Mouse (Mus musculus) kidney, postnatal 0 days (tissue): Measurements from ENCODE around the gene Alg9. TPM values are rescaled to one million over a fixed set of nuclear protein-coding genes. Genes with fewer than 3 reads are reported as not detected.

Experiments used
- ATAC-seq: fragments of 200-750 bp; cut with Nextera tagmentation; replicated peaks from 2 replicates; pipeline ENCODE4 v1.8.0; 2017; ENCODE audit warnings: low read depth, moderate number of reproducible peaks, moderate TSS enrichment, moderate library complexity; ENCODE audit not compliant: low FRiP score
- DNase-seq: peaks from one replicate; pipeline ENCODE4 v3.0.0-alpha.2; 2016; ENCODE audit warnings: low spot score
- H3K27ac ChIP-seq: fragments of 300-500 bp; sonication (generic); 2 replicates; pipeline ENCODE4 v1.5.1; 2014; ENCODE audit warnings: mild to moderate bottlenecking
- H3K27me3 ChIP-seq: fragments of 300-500 bp; sonication (generic); 2 replicates; pipeline ENCODE4 v1.6.1; 2014; ENCODE audit warnings: low read length, mixed read lengths; ENCODE audit not compliant: insufficient read depth
- H3K36me3 ChIP-seq: fragments of 300-500 bp; sonication (generic); 2 replicates; pipeline ENCODE4 v1.6.1; 2014; ENCODE audit warnings: low read length, mixed read lengths; ENCODE audit not compliant: insufficient read depth
- H3K4me1 ChIP-seq: fragments of 300-500 bp; sonication (generic); replicated peaks from 2 replicates; pipeline ENCODE4 v1.6.1; 2014; ENCODE audit warnings: antibody characterized with exemption, low read length, mixed read lengths; ENCODE audit not compliant: insufficient read depth
- H3K4me2 ChIP-seq: fragments of 300-500 bp; sonication (generic); 2 replicates; pipeline ENCODE4 v1.6.1; 2014; ENCODE audit warnings: mild to moderate bottlenecking, low read length, moderate library complexity, mixed read lengths
- H3K4me3 ChIP-seq: fragments of 300-500 bp; sonication (generic); replicated peaks from 2 replicates; pipeline ENCODE4 v1.5.1; 2014; ENCODE audit warnings: low read depth, low read length
- H3K9ac ChIP-seq: fragments of 300-500 bp; sonication (generic); 2 replicates; pipeline ENCODE4 v1.6.1; 2014; ENCODE audit warnings: low read depth, low read length
- H3K9me3 ChIP-seq: fragments of 300-500 bp; sonication (generic); replicated peaks from 2 replicates; pipeline ENCODE4 v1.6.1; 2016; ENCODE audit warnings: low read length, inconsistent platforms, mixed read lengths
- CTCF ChIP-seq: IDR thresholded peaks from 2 replicates; pipeline ENCODE4 v1.5.1; 2016; ENCODE audit warnings: antibody characterized with exemption, low read depth, mild to moderate bottlenecking, moderate library complexity
- WGBS: fragments of 180-500 bp; shearing (Covaris S2); extraction: QIAGEN DNeasy Blood & Tissue Kit; methylation state at CpG from one replicate; pipeline ENCODE4 v1.1.7; 2014; 5-methylcytosine and 5-hydroxymethylcytosine counted together
- polyA plus RNA-seq: library from polyadenylated mRNA; unstranded; fragments of >200 nt; fragmentation: Nextera tagmentation; extraction: Ambion mirVana; gene quantifications from 2 replicates; pipeline ENCODE4 v1.2.1, GENCODE M21; 2015

Alg9 gene
- polyA plus RNA-seq, 1 experiment from 2014 or later, result 24.8 TPM

DNA sequence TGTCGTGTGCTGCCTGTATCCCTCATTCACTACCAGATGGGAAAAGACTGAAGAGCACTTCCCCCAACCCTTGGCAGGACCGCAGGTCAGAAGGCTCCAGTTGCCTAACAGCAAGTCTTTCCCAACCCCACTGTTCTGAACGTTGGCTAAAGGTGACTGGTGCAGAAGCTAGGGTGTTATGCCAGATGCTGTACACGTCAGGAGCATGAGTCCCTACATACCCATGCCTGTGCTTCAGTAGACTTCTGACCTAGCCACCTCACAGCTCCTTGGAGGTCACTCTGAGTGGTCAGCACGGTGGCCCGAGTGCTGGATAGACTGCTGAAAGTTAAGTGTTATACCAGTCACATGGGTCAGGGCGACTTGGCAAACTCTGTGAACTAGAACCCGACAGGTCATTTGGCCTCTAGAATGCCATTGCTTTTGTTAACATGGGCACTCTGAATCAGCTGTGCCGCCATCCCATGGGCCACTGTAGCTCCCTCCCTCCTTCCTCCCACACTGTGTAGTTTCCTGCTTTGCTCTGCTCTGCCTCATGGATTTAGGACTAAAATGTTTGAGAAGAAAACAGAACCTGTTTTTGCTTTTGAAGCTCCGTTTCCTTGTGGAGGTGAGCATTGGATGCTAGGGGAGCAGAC, 60.4 kb downstream of the Alg9 start:
- Histone ChIP-seq H3K4me2 (no peak overlapping the region), H3K27ac (no peak overlapping the region)

GRCm38 (mm10) chr9:50836097-50836496, 61.3 kb downstream of the Alg9 start:
- H3K4me2 ChIP-seq, result no peak overlapping the region
- H3K4me3 ChIP-seq, result no peak overlapping the region
- H3K36me3 ChIP-seq, result peaks cover 3% of the 10 kb centered on the region; the same call in 1 of the 2 replicates
- H3K27me3 ChIP-seq, result no peaks in the 10 kb centered on the region
- ATAC-seq, result no peak
- 88% methylated on average over 4 of the region's 4 CpGs for WGBS
- no peak for DNase-seq
- TF ChIP-seq CTCF, result no peak
- no peaks in the 10 kb centered on the region for H3K9me3 ChIP-seq
- H3K27ac ChIP-seq, result no peak overlapping the region
- H3K4me1 ChIP-seq, result no peaks in the 10 kb centered on the region
- H3K9ac ChIP-seq, result no peak overlapping the region

More for the DNA sequence above, 60.4 kb downstream of the Alg9 start:
- peaks cover 3% of the 10 kb centered on the region; the same call in 1 of the 2 replicates for H3K36me3 ChIP-seq
- TF ChIP-seq CTCF, result no peak
- WGBS, result 80% methylated on average over 10 of the region's 10 CpGs
- H3K4me1 ChIP-seq, result no peaks in the 10 kb centered on the region
- no peaks in the 10 kb centered on the region for H3K27me3 ChIP-seq
- no peak overlapping the region for H3K9ac ChIP-seq
- no peaks in the 10 kb centered on the region for H3K9me3 ChIP-seq
- H3K4me3 ChIP-seq, result no peak overlapping the region
- DNase-seq (no peak), ATAC-seq (no peak)

DNA sequence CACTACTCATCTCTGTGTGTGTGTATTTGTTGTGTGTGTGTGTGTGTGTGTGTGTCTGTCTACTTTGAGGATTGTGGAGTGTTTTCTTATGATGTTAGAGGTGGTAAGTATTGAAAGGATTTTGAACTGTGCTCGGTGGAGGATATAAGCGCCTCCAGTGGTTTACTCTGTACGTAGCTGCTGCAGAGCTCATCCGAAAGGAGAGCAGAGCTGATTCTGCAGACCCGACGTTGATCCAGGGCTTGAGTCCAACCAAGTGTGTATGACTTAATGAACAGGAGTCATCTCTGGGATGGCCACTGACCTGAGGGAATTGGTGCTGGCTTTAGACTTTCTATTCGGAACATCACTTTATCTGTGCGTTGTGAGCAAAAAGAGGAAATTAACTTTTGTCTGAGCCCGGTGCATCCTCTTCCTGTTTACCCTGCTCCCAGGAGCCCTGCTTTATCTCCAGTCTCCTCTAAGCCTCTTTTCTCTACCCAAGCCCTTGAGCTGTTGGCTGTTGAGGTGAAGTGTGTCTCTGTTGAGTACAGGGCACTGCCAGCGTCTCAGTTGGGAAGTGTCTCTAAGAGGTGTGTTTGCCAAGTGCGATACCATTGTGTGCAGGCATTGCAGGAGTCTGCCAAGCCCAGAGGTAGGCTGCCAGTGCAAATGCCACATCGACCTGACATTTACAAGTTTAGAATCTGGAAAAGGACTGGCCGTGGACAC, 66.4 kb downstream of the Alg9 start:
- no peak overlapping the region for H3K4me2 ChIP-seq
- no peak for ATAC-seq

DNA sequence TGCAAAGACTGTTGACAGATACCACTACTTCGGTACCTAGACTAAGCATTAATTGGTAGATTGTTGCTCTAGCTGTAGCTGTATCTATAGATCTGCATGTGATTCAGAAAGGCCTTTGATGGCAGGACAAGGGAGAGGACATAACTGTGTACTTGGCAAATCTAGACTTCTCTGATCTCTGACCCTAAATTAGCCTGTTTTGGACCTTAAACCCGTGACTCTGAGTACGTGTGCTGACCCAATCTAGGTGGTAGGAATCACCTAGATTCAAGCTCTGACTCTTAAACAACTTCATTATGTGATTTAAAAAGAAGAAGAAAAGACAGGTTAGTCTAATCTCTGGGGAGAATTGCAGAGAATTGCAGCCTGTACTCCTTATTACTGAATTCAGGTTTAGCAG, 70.3 kb downstream of the Alg9 start, which contains the start of gene Ppp2r1b:
Gene Ppp2r1b (plus strand): TSS at position 221 of the 400 bp plus-strand sequence.
- Histone ChIP-seq H3K36me3 (0 out of 2 replicates have a peak, but pooled peaks cover 7% of the 10 kb centered on the region), H3K9me3 (no peaks in the 10 kb centered on the region), H3K27me3 (no peaks in the 10 kb centered on the region), H3K4me3 (no peak within 1 kb of the TSS), H3K4me2 (no peak within 1 kb of the TSS), H3K27ac (peak within 1 kb of the TSS; percentile 54; the same call in 1 of the 2 replicates), H3K9ac (no peak within 1 kb of the TSS), H3K4me1 (peaks cover 17% of the 10 kb centered on the region; the same call in 1 of the 2 replicates)
- ATAC-seq (no peak), DNase-seq (no peak)
- 76% methylated on average over 3 of the region's 3 CpGs for WGBS
- TF ChIP-seq CTCF, result no peak

More for the DNA sequence above, 66.4 kb downstream of the Alg9 start:
- 77% methylated on average over 13 of the region's 13 CpGs for WGBS
- no peaks in the 10 kb centered on the region for H3K27me3 ChIP-seq
- DNase-seq, result no peak
- 0 out of 2 replicates have a peak, but pooled peaks cover 7% of the 10 kb centered on the region for H3K36me3 ChIP-seq
- H3K4me1 ChIP-seq, result peaks cover 16% of the 10 kb centered on the region; the same call in 1 of the 2 replicates
- H3K4me3 ChIP-seq, result no peak overlapping the region
- H3K27ac ChIP-seq, result no peak overlapping the region
- TF ChIP-seq CTCF, result no peak
- H3K9me3 ChIP-seq, result no peaks in the 10 kb centered on the region
- no peak overlapping the region for H3K9ac ChIP-seq

DNA sequence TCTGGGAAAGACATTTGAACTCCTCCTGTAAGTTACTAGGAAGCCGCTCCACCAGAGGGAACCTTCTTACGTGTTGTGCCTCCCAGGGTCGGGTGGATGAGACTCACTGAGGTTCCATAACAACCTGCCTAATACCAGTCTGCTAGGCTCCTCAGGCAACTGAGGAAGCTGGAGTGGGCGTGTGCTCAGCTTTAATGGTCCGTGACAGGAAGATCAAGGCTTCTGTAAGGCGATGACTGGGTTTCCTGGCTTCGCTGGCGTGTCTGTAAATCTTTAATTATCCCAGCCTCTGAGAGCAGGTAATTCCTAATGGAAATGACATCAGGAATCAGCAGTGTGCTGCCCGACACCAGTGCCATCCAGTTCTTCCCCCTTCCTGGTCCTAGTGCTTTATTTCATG, 70.7 kb downstream of the Alg9 start:
- no peak overlapping the region for H3K4me3 ChIP-seq
- no peak overlapping the region for H3K4me2 ChIP-seq
- peak; percentile 10; the same call in 1 of the 2 replicates for TF ChIP-seq CTCF
- no peaks in the 10 kb centered on the region for H3K9me3 ChIP-seq
- no peaks in the 10 kb centered on the region for H3K27me3 ChIP-seq
- DNase-seq, result peak; percentile 78
- H3K27ac ChIP-seq, result 0 out of 2 replicates have a peak overlapping the region, but pooled peaks have one; percentile 54
- WGBS, result 21% methylated on average over 9 of the region's 9 CpGs
- no peak overlapping the region for H3K9ac ChIP-seq
- H3K36me3 ChIP-seq, result 0 out of 2 replicates have a peak, but pooled peaks cover 7% of the 10 kb centered on the region
- peaks cover 17% of the 10 kb centered on the region for H3K4me1 ChIP-seq
- peak; percentile 89 for ATAC-seq

GRCm38 (mm10) chr9:50847133-50847532, 72.3 kb downstream of the Alg9 start:
- no peak for TF ChIP-seq CTCF
- H3K27me3 ChIP-seq, result no peaks in the 10 kb centered on the region
- H3K27ac ChIP-seq, result peak overlapping the region; percentile 25; the same call in 1 of the 2 replicates
- H3K9me3 ChIP-seq, result no peaks in the 10 kb centered on the region
- H3K4me1 ChIP-seq, result peaks cover 17% of the 10 kb centered on the region
- no peak overlapping the region for H3K4me2 ChIP-seq
- H3K4me3 ChIP-seq, result no peak overlapping the region
- H3K36me3 ChIP-seq, result 0 out of 2 replicates have a peak, but pooled peaks cover 7% of the 10 kb centered on the region
- no peak overlapping the region for H3K9ac ChIP-seq
- WGBS, result 86% methylated on average over 6 of the region's 6 CpGs
- ATAC-seq, result no peak
- no peak for DNase-seq
